Mouse (Mus musculus): ENCODE results near the gene Angptl2. TPM values are rescaled to one million over a fixed set of nuclear protein-coding genes. Genes with fewer than 3 reads are reported as not detected.
"Not testable (repeated sequence)": the region's sequence is repeated elsewhere in the genome, so short reads cannot be mapped to it uniquely, and the experiment has no call there.

Angptl2 gene
- polyA plus RNA-seq, 1 experiment from 2014 or later, result 11.0 TPM

- no peak overlapping the region for H3K4me3 ChIP-seq
- no peaks in the 10 kb centered on the region for H3K9me3 ChIP-seq (replicated peaks)
- WGBS, result 49% methylated on average over 14 of the region's 14 CpGs
- H3K27me3 ChIP-seq, result no peaks in the 10 kb centered on the region
- no peak overlapping the region for H3K9ac ChIP-seq
- peak overlapping the region; percentile 17 for H3K27ac ChIP-seq
- no peak overlapping the region for H3K4me2 ChIP-seq
- no peaks in the 10 kb centered on the region for H3K36me3 ChIP-seq (ENCODE audit: poor library complexity, severe bottlenecking)
- no peak for ATAC-seq
- H3K4me1 ChIP-seq, result peaks cover 36% of the 10 kb centered on the region
These were observed 9.8 kb upstream of the Angptl2 start for GRCm38 (mm10) chr2:33205939-33206525.

- Histone ChIP-seq H3K9me3 (replicated peaks) (no peaks in the 10 kb centered on the region), H3K36me3 (ENCODE audit: poor library complexity, severe bottlenecking) (no peaks in the 10 kb centered on the region), H3K27me3 (no peaks in the 10 kb centered on the region), H3K27ac (peak overlapping the region; percentile 51), H3K4me3 (no peak overlapping the region), H3K4me1 (peaks cover 36% of the 10 kb centered on the region), H3K4me2 (no peak overlapping the region), H3K9ac (peak overlapping the region; percentile 12; the same call in 1 of the 2 replicates)
- ATAC-seq, result no peak
- 42% methylated on average over 4 of the region's 4 CpGs for WGBS
These were observed 8.8 kb upstream of the Angptl2 start for GRCm38 (mm10) chr2:33207069-33207468.

- H3K27me3 ChIP-seq, result no peaks in the 10 kb centered on the region
- peaks cover 32% of the 10 kb centered on the region for H3K4me1 ChIP-seq
- H3K4me2 ChIP-seq, result no peak overlapping the region
- no peaks in the 10 kb centered on the region for H3K36me3 ChIP-seq (ENCODE audit: poor library complexity, severe bottlenecking)
- no peaks in the 10 kb centered on the region for H3K9me3 ChIP-seq (replicated peaks)
- no peak overlapping the region for H3K4me3 ChIP-seq
- 94% methylated on average over 5 of the region's 5 CpGs for WGBS
- ATAC-seq, result no peak
- no peak overlapping the region for H3K9ac ChIP-seq
- H3K27ac ChIP-seq, result no peak overlapping the region
These were observed 7.7 kb upstream of the Angptl2 start for GRCm38 (mm10) chr2:33208134-33208533.

- no peak for ATAC-seq
- H3K27ac ChIP-seq, result no peak overlapping the region
- no peaks in the 10 kb centered on the region for H3K9me3 ChIP-seq (replicated peaks)
- H3K9ac ChIP-seq, result no peak overlapping the region
- no peaks in the 10 kb centered on the region for H3K36me3 ChIP-seq (ENCODE audit: poor library complexity, severe bottlenecking)
- WGBS, result 78% methylated on average over 2 of the region's 2 CpGs
- no peak overlapping the region for H3K4me3 ChIP-seq
- no peaks in the 10 kb centered on the region for H3K27me3 ChIP-seq
- H3K4me2 ChIP-seq, result no peak overlapping the region
- peaks cover 25% of the 10 kb centered on the region for H3K4me1 ChIP-seq
These were observed 5.0 kb upstream of the Angptl2 start for GRCm38 (mm10) chr2:33210841-33211240.

- H3K9me3 ChIP-seq (replicated peaks); H3K4me2 ChIP-seq; H3K9ac ChIP-seq; H3K27ac ChIP-seq; H3K27me3 ChIP-seq; H3K4me3 ChIP-seq; H3K36me3 ChIP-seq (ENCODE audit: poor library complexity, severe bottlenecking); ATAC-seq: not testable (repeated sequence)
- H3K4me1 ChIP-seq, result peaks cover 25% of the 10 kb centered on the region
- WGBS, result 93% methylated on average over 11 of the region's 11 CpGs
These were observed 4.6 kb upstream of the Angptl2 start for GRCm38 (mm10) chr2:33211263-33211662.

- no peaks in the 10 kb centered on the region for H3K27me3 ChIP-seq
- H3K27ac ChIP-seq, result peak overlapping the region; percentile 87
- H3K4me3 ChIP-seq, result peak overlapping the region; percentile 49
- 71% methylated on average over 5 of the region's 5 CpGs for WGBS
- H3K4me1 ChIP-seq, result peaks cover 47% of the 10 kb centered on the region
- H3K9ac ChIP-seq, result 0 out of 2 replicates have a peak overlapping the region, but pooled peaks have one; percentile 26
- peak overlapping the region; percentile 82 for H3K4me2 ChIP-seq
- ATAC-seq, result no peak
- H3K36me3 ChIP-seq (ENCODE audit: poor library complexity, severe bottlenecking), result 0 out of 2 replicates have a peak, but pooled peaks cover 4% of the 10 kb centered on the region
- H3K9me3 ChIP-seq (replicated peaks), result no peaks in the 10 kb centered on the region
These were observed 631 bp upstream of the Angptl2 start for GRCm38 (mm10) chr2:33215177-33215699.

GRCm38 (mm10) chr2:33216645-33217424, 966 bp downstream of the Angptl2 start:
- Histone ChIP-seq H3K4me3 (peak overlapping the region; percentile 49), H3K9ac (peak overlapping the region; percentile 80), H3K27me3 (no peaks in the 10 kb centered on the region), H3K27ac (peak overlapping the region; percentile 87), H3K4me1 (peaks cover 48% of the 10 kb centered on the region), H3K36me3 (ENCODE audit: poor library complexity, severe bottlenecking) (0 out of 2 replicates have a peak, but pooled peaks cover 6% of the 10 kb centered on the region), H3K9me3 (replicated peaks) (no peaks in the 10 kb centered on the region), H3K4me2 (peak overlapping the region; percentile 82)
- WGBS, result 5% methylated on average over 18 of the region's 18 CpGs
- ATAC-seq, result no peak

GRCm38 (mm10) chr2:33217425-33217794, 1.5 kb downstream of the Angptl2 start:
- Histone ChIP-seq H3K9ac (peak overlapping the region; percentile 80; the same call in 1 of the 2 replicates), H3K36me3 (ENCODE audit: poor library complexity, severe bottlenecking) (peaks cover 12% of the 10 kb centered on the region; the same call in 1 of the 2 replicates), H3K4me1 (peaks cover 48% of the 10 kb centered on the region), H3K9me3 (replicated peaks) (no peaks in the 10 kb centered on the region), H3K27me3 (no peaks in the 10 kb centered on the region), H3K4me3 (peak overlapping the region; percentile 49), H3K4me2 (peak overlapping the region; percentile 82), H3K27ac (no peak overlapping the region)
- no peak for ATAC-seq
- WGBS, result 45% methylated on average over 3 of the region's 3 CpGs

GRCm38 (mm10) chr2:33218903-33219625, 3.2 kb downstream of the Angptl2 start:
- Histone ChIP-seq H3K9ac (no peak overlapping the region), H3K27ac (no peak overlapping the region), H3K9me3 (replicated peaks) (no peaks in the 10 kb centered on the region), H3K4me1 (peaks cover 48% of the 10 kb centered on the region), H3K4me3 (no peak overlapping the region), H3K4me2 (no peak overlapping the region), H3K36me3 (ENCODE audit: poor library complexity, severe bottlenecking) (peaks cover 18% of the 10 kb centered on the region; the same call in 1 of the 2 replicates), H3K27me3 (no peaks in the 10 kb centered on the region)
- 65% methylated on average over 11 of the region's 11 CpGs for WGBS
- ATAC-seq, result no peak

- ATAC-seq, result no peak
- H3K4me3 ChIP-seq, result no peak overlapping the region
- H3K27me3 ChIP-seq, result no peaks in the 10 kb centered on the region
- peaks cover 48% of the 10 kb centered on the region for H3K4me1 ChIP-seq
- peaks cover 19% of the 10 kb centered on the region; the same call in 1 of the 2 replicates for H3K36me3 ChIP-seq (ENCODE audit: poor library complexity, severe bottlenecking)
- no peak overlapping the region for H3K4me2 ChIP-seq
- no peak overlapping the region for H3K9ac ChIP-seq
- no peak overlapping the region for H3K27ac ChIP-seq
- H3K9me3 ChIP-seq (replicated peaks), result no peaks in the 10 kb centered on the region
- 95% methylated on average over 4 of the region's 4 CpGs for WGBS
These were observed 3.8 kb downstream of the Angptl2 start for GRCm38 (mm10) chr2:33219637-33220036.

GRCm38 (mm10) chr2:33220246-33220645, 4.4 kb downstream of the Angptl2 start:
- Histone ChIP-seq H3K36me3 (ENCODE audit: poor library complexity, severe bottlenecking) (peaks cover 25% of the 10 kb centered on the region; the same call in 1 of the 2 replicates), H3K27me3 (no peaks in the 10 kb centered on the region), H3K9ac (no peak overlapping the region), H3K4me3 (no peak overlapping the region), H3K27ac (no peak overlapping the region; the same call in 1 of the 2 replicates), H3K4me1 (peaks cover 44% of the 10 kb centered on the region), H3K9me3 (replicated peaks) (no peaks in the 10 kb centered on the region), H3K4me2 (no peak overlapping the region)
- ATAC-seq, result no peak
- WGBS, result 87% methylated on average over 6 of the region's 6 CpGs

Data from forebrain, embryonic 13.5 days (tissue).